Comparison of ENCODE assay signal across 8 mouse cellular contexts in genomic region chr2:35623431-35624148, GRCm38 (mm10).
DNase-seq lines count a peak whose midpoint lies in the region; ATAC-seq and TF ChIP-seq lines count a peak whose summit lies in the region.

No protein-coding gene starts in this region.

- no peak for DNase-seq in lung, adult 2 months
- DNase-seq in lung, postnatal 10 days = no peak
- no peak for DNase-seq in forebrain, postnatal 0 days
- no peak for DNase-seq in limb, embryonic 10.5 days (ENCODE audit: low spot score)
- no peak for DNase-seq in thymus, adult 18-20 months
- DNase-seq in left cerebral cortex, adult 11 months (ENCODE audit: low spot score) = no peak
- no peak for DNase-seq in left cerebral cortex, postnatal 10 days (ENCODE audit: extremely low spot score in 1 of 2, low spot score in 2 of 2)

- TF ChIP-seq POLR2A in lung, adult 2 months (IDR thresholded peaks at IDR 0.05; ENCODE audit: borderline replicate concordance, extremely low read depth, low read depth, low read length) = no peak
- TF ChIP-seq POLR2A in olfactory bulb, adult 2 months (IDR thresholded peaks at IDR 0.05; ENCODE audit: insufficient read depth, low read depth, low read length) = no peak

- no peak overlapping the region for H3K9ac ChIP-seq in forebrain, postnatal 0 days

- intact Hi-C loops in left cerebral cortex, postnatal 10 days (cut with DNase I) = loop anchor here (10.0 kb wide), 1 partner anchor 79 kb away; no protein-coding TSS in a partner anchor

- 0 out of 2 replicates have a peak overlapping the region, but pooled peaks have one; percentile 5 for H3K4me2 ChIP-seq in forebrain, postnatal 0 days (ENCODE audit: low read depth)

- H3K36me3 ChIP-seq in forebrain, postnatal 0 days (ENCODE audit: insufficient read depth) = no peaks in the 10 kb centered on the region
- peaks cover 26% of the 10 kb centered on the region for H3K36me3 ChIP-seq in limb, embryonic 10.5 days

- H3K9me3 ChIP-seq in forebrain, postnatal 0 days (ENCODE audit: low read length) = no peaks in the 10 kb centered on the region
- no peaks in the 10 kb centered on the region for H3K9me3 ChIP-seq in limb, embryonic 10.5 days (replicated peaks)

- no peak overlapping the region for H3K27ac ChIP-seq in forebrain, postnatal 0 days (ENCODE audit: low read depth, low read length)
- H3K27ac ChIP-seq in limb, embryonic 10.5 days = peak overlapping the region; percentile 96
- no peak overlapping the region for H3K27ac ChIP-seq in olfactory bulb, adult 2 months (ENCODE audit: insufficient read depth, low read depth, low read length)

- H3K27me3 ChIP-seq in forebrain, postnatal 0 days (ENCODE audit: insufficient read depth, low read length) = no peaks in the 10 kb centered on the region
- no peaks in the 10 kb centered on the region for H3K27me3 ChIP-seq in limb, embryonic 10.5 days (ENCODE audit: low read depth, poor library complexity, severe bottlenecking)

- no peak for ATAC-seq in forebrain, postnatal 0 days

- peaks cover 34% of the 10 kb centered on the region for H3K4me1 ChIP-seq in lung, adult 2 months (ENCODE audit: control insufficient read depth, insufficient read depth, low read length)
- H3K4me1 ChIP-seq in forebrain, postnatal 0 days (ENCODE audit: insufficient read depth) = peaks cover 14% of the 10 kb centered on the region
- peaks cover 94% of the 10 kb centered on the region for H3K4me1 ChIP-seq in limb, embryonic 10.5 days
- H3K4me1 ChIP-seq in olfactory bulb, adult 2 months (ENCODE audit: control insufficient read depth, insufficient read depth, low read length) = peaks cover 16% of the 10 kb centered on the region

- no peak for TF ChIP-seq CTCF in lung, adult 2 months (IDR thresholded peaks at IDR 0.05; ENCODE audit: insufficient read depth, low read length)
- no peak for TF ChIP-seq CTCF in forebrain, postnatal 0 days (IDR thresholded peaks at IDR 0.05; ENCODE audit: low read depth)
- TF ChIP-seq CTCF in olfactory bulb, adult 2 months (IDR thresholded peaks at IDR 0.05; ENCODE audit: insufficient read depth, low read depth, low read length) = no peak

- 30% methylated on average over 12 of the region's 12 CpGs for WGBS in lung, adult 2 months
- WGBS in forebrain, postnatal 0 days = 42% methylated on average over 12 of the region's 12 CpGs
- WGBS in limb, embryonic 10.5 days = 35% methylated on average over 12 of the region's 12 CpGs
- WGBS in olfactory bulb, adult 2 months = 75% methylated on average over 12 of the region's 12 CpGs

- H3K4me3 ChIP-seq in lung, adult 2 months (replicated peaks; ENCODE audit: extremely low read depth, low read depth, low read length) = peak overlapping the region; percentile 15
- no peak overlapping the region for H3K4me3 ChIP-seq in forebrain, postnatal 0 days (ENCODE audit: low read depth, low read length)
- peak overlapping the region; percentile 79 for H3K4me3 ChIP-seq in limb, embryonic 10.5 days
- H3K4me3 ChIP-seq in olfactory bulb, adult 2 months (ENCODE audit: insufficient read depth, low read depth, low read length) = peak overlapping the region; percentile 4; the same call in 1 of the 2 replicates
